Mouse (Mus musculus) lung, adult 2 months (tissue): ENCODE results near the gene Gbx1.

Experiments
- CTCF ChIP-seq: fragments of 200-500 bp; IDR thresholded peaks from 2 replicates; pipeline ENCODE4 v1.5.1; 2011; ENCODE audit warnings: mild to moderate bottlenecking, low read length, control low read depth; ENCODE audit not compliant: insufficient read depth
- POLR2A ChIP-seq: fragments of 200-500 bp; IDR thresholded peaks from 2 replicates; pipeline ENCODE4 v1.6.1; 2011; ENCODE audit warnings: low read depth, mild to moderate bottlenecking, control low read depth, low read length, borderline replicate concordance; ENCODE audit errors: extremely low read depth

GRCm38 (mm10) chr5:24484963-24485362, 42.0 kb downstream of the Gbx1 start:
- no peak for TF ChIP-seq POLR2A
- no peak for TF ChIP-seq CTCF
